Mouse (Mus musculus) ES-Bruce4 (cell line): ENCODE results near the gene Celsr2. TPM values are rescaled to one million over a fixed set of nuclear protein-coding genes. Genes with fewer than 3 reads are reported as not detected.
A peak's percentile ranks its signal among the peaks of the same experiment; 100 is the strongest.

ENCODE experiments used
- H3K27ac ChIP-seq: 2 replicates; pipeline ENCODE4 v1.5.1; 2012; ENCODE audit warnings: low read length, inconsistent platforms; ENCODE audit not compliant: insufficient read depth
- H3K27me3 ChIP-seq: 2 replicates; pipeline ENCODE4 v1.6.1; 2012; ENCODE audit warnings: mild to moderate bottlenecking, low read length, inconsistent platforms; ENCODE audit not compliant: control insufficient read depth, poor library complexity, insufficient read depth, severe bottlenecking
- H3K36me3 ChIP-seq: 2 replicates; pipeline ENCODE4 v1.6.1; 2012; ENCODE audit warnings: inconsistent platforms, mild to moderate bottlenecking, low read length, moderate library complexity; ENCODE audit not compliant: control insufficient read depth, poor library complexity, insufficient read depth, severe bottlenecking
- H3K4me1 ChIP-seq: one replicate; pipeline ENCODE4 v1.8.1; 2011; ENCODE audit warnings: low read length; ENCODE audit not compliant: control insufficient read depth, insufficient read depth
- H3K4me3 ChIP-seq: 2 replicates; pipeline ENCODE4 v1.5.1; 2011; ENCODE audit warnings: low read depth, mild to moderate bottlenecking, low read length
- H3K9ac ChIP-seq: 2 replicates; pipeline ENCODE4 v1.6.1; 2012; ENCODE audit warnings: low read depth, mild to moderate bottlenecking, inconsistent platforms; ENCODE audit not compliant: poor library complexity, severe bottlenecking
- H3K9me3 ChIP-seq: replicated peaks from 2 replicates; pipeline ENCODE4 v1.6.1; 2012; ENCODE audit warnings: mild to moderate bottlenecking, low read length, inconsistent platforms; ENCODE audit not compliant: control insufficient read depth, poor library complexity, insufficient read depth, severe bottlenecking
- CTCF ChIP-seq: IDR thresholded peaks from one replicate; pipeline ENCODE4 v1.8.1; 2011; ENCODE audit warnings: low read depth, low read length
- EP300 ChIP-seq: IDR thresholded peaks from 2 replicates; pipeline ENCODE4 v1.6.1; 2011; ENCODE audit warnings: low read depth, low read length; ENCODE audit not compliant: insufficient read depth
- POLR2A ChIP-seq: IDR thresholded peaks from one replicate; pipeline ENCODE4 v1.8.1; 2011; ENCODE audit warnings: low read length; ENCODE audit not compliant: insufficient read depth
- polyA plus RNA-seq: library from polyadenylated mRNA; stranded (reverse); fragments of >200 nt; gene quantifications from 2 replicates; pipeline ENCODE4 v1.2.4, GENCODE M21; 2011; ENCODE audit warnings: low read depth; ENCODE audit not compliant: missing spikeins, insufficient read depth, insufficient read length

Celsr2 gene
- polyA plus RNA-seq, 1 experiment, result 7.1 TPM

DNA sequence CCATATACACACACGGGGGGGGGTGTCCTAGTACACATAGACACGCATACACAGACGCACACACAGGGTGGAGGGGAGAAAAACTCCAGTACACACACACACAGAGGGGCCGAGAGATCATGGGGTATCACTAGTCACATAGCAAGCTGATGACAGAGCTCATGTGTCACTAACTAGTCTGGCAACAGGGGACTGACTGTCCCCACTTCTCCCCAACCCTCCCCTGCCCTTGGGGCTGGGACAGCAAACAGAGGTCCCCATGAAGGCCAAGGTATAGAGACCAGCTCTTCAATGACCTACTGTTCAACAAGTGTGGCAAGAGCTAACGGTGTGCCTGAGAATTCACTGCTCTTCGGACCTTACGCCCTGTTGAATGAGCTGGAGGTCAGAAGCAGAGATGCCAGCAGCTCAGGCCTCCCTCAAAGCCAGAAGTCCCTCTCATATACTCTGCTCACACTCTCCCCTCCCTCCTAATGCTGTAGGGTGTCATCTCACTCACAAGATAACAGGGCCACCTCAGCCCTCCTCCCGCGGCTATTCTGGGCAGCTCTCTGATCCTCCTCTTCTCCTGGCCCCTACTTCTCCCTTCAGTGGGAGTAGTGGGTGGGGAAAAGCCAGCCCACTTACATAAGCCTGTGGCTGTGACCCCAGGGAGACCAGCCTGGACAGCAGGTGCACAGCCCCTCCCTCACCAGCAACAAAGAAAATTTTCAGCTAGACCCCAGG lies 50.9 kb downstream of the Celsr2 start, which contains the start of gene Mybphl:
Gene Mybphl, plus strand, starts transcription at position 642 of the 726 bp plus-strand sequence.
- no peak for TF ChIP-seq EP300
- TF ChIP-seq CTCF, result no peak
- no peaks in the 10 kb centered on the region for H3K27me3 ChIP-seq
- H3K36me3 ChIP-seq, result no peaks in the 10 kb centered on the region
- no peak within 1 kb of the TSS for H3K27ac ChIP-seq
- no peaks in the 10 kb centered on the region for H3K4me1 ChIP-seq
- H3K9ac ChIP-seq, result no peak within 1 kb of the TSS
- no peak within 1 kb of the TSS for H3K4me3 ChIP-seq
- H3K9me3 ChIP-seq, result no peaks in the 10 kb centered on the region

DNA sequence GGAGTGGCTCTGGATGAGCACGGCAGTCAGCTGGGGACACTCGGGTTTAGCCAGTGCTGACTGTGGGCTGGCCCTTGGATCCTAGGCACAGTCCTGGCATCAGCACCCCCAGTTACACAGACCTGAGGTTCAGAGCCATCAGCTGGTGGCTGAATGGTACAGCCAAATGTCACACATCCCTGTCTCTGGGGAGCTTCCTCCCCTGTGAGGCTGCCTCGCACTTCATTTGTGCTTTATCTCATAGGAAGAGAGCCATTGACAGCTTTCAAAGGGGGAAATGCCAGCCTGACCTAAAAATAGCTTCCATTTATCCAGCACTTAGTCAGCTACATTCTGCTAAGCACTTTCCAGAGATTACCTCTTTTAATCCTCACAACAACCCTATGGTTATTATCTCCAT lies 51.7 kb downstream of the Celsr2 start:
- no peak overlapping the region for H3K4me3 ChIP-seq
- H3K27ac ChIP-seq, result no peak overlapping the region
- H3K27me3 ChIP-seq, result no peaks in the 10 kb centered on the region
- no peaks in the 10 kb centered on the region for H3K36me3 ChIP-seq
- H3K9me3 ChIP-seq, result no peaks in the 10 kb centered on the region
- TF ChIP-seq CTCF (no peak), EP300 (no peak), POLR2A (no peak)
- no peaks in the 10 kb centered on the region for H3K4me1 ChIP-seq
- no peak overlapping the region for H3K9ac ChIP-seq

DNA sequence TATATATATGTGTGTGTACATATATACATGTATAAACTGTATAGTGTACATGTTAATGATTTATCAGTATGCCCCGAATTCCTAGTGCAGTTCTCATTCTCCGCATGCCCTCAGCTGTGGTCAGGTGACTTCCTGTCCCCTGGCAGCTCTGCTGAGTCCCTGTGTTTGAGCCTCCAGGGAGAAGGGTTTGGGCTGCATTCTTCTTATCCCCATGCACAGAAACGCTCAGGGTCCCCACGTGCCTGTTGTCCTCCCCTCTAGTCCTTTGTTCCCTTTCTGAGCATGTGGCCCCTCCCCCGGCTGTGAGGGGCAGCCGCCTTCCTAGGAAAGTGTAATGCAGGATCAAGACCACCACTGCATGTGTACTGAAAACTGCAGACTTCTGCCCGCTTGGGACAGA lies 54.5 kb downstream of the Celsr2 start:
- H3K4me3 ChIP-seq, result no peak overlapping the region
- H3K27ac ChIP-seq, result no peak overlapping the region

DNA sequence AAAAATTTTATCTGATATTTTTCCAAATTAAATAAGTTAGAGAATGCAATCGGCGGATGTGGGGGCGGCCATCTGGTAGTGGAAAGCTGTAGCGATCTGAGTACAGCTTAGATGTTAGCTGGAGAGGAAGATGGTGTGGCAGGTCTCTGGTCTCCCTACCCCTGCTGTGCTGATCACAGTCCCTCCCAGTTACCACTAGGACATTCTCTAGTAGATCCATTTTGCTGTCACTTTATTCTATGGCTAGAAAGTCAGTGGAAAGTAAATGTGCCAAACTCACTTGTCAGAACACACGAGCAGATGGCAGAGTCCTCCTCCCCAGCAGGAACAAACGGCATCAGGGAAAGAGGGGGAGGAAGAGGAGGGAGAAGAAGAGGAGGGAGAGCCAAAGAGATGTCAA lies 56.9 kb downstream of the Celsr2 start:
- no peaks in the 10 kb centered on the region for H3K27me3 ChIP-seq
- no peaks in the 10 kb centered on the region for H3K4me1 ChIP-seq
- no peaks in the 10 kb centered on the region for H3K36me3 ChIP-seq
- H3K4me3 ChIP-seq, result no peak overlapping the region
- no peak overlapping the region for H3K27ac ChIP-seq
- no peak overlapping the region for H3K9ac ChIP-seq
- no peaks in the 10 kb centered on the region for H3K9me3 ChIP-seq
- TF ChIP-seq CTCF, result no peak
- no peak for TF ChIP-seq POLR2A
- no peak for TF ChIP-seq EP300

More for the DNA sequence above, 54.5 kb downstream of the Celsr2 start:
- Histone ChIP-seq H3K4me1 (no peaks in the 10 kb centered on the region), H3K36me3 (no peaks in the 10 kb centered on the region), H3K9ac (no peak overlapping the region), H3K27me3 (no peaks in the 10 kb centered on the region), H3K9me3 (no peaks in the 10 kb centered on the region)
- TF ChIP-seq POLR2A, result no peak
- 0 out of 2 replicates have a peak, but pooled peaks have one; percentile 42 for TF ChIP-seq EP300

DNA sequence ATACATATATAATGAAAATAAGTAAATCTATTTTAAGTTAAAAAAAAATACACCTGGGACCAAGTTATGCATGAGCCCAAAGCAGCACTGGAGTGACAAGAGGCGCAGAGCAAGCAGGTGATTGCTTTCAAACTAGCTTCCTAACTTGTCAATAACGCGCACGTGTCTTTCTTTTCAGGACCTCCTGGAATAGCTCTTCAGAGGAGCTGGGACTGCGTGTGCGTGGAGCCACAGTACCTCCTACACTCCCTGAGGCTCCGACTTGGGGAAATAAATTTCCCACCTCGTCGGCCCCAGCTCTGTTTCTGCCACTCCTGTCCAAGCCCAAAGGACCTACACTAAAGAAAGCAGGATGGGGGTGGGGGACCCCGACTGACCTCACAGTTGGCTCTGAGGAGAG lies 58.3 kb downstream of the Celsr2 start:
- Histone ChIP-seq H3K4me3 (no peak overlapping the region), H3K27me3 (no peaks in the 10 kb centered on the region), H3K36me3 (no peaks in the 10 kb centered on the region), H3K4me1 (no peaks in the 10 kb centered on the region), H3K9me3 (no peaks in the 10 kb centered on the region), H3K9ac (no peak overlapping the region), H3K27ac (no peak overlapping the region)
- TF ChIP-seq POLR2A (no peak), CTCF (no peak), EP300 (no peak)

DNA sequence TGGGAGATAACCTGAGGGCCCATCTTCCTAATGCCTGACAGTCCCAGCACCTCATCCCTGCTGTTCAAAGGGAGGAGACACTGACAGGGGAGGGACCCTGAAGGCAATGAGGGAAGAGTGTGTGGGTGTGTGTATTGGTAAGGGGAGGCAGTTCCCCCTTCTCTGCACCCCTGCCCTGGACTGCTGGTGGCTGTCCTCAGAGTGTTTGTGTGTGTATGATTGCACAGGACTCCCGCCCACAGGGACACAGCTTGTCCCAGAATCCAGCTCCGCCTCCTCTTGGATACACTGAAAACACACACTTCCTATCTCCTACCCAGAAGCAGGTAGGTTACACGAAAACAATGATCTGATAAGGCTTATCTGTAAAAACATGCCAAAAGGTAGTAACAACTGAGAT lies 60.1 kb downstream of the Celsr2 start:
- Histone ChIP-seq H3K4me3 (no peak overlapping the region), H3K9me3 (no peaks in the 10 kb centered on the region), H3K9ac (no peak overlapping the region), H3K4me1 (no peaks in the 10 kb centered on the region), H3K27ac (no peak overlapping the region), H3K36me3 (no peaks in the 10 kb centered on the region), H3K27me3 (no peaks in the 10 kb centered on the region)
- TF ChIP-seq EP300 (no peak), POLR2A (no peak), CTCF (no peak)

DNA sequence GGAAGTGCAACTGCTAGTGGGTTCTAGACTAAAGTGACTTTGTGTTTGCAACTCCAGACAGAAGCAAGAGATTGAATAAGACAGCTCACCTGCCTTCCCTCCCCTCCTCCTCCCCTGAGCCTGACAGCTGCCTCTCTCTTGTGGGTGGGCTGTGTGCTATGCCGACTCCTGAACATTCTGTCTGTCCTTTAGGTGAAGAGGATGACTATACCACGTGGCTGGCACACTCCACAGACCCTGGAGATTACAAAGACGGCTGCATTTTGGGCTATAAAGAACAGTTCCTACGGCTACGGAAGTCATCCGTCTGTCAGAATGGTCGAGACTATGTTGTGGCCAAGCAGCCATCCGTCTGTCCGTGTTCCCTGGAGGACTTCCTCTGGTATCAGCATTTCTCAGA lies 67.0 kb downstream of the Celsr2 start:
- H3K4me1 ChIP-seq, result no peaks in the 10 kb centered on the region
- H3K9ac ChIP-seq, result no peak overlapping the region
- TF ChIP-seq EP300, result no peak
- TF ChIP-seq CTCF, result no peak
- no peak for TF ChIP-seq POLR2A
- H3K27me3 ChIP-seq, result no peaks in the 10 kb centered on the region
- no peaks in the 10 kb centered on the region; the same call in 1 of the 2 replicates for H3K36me3 ChIP-seq
- H3K9me3 ChIP-seq, result no peaks in the 10 kb centered on the region
- no peak overlapping the region for H3K4me3 ChIP-seq
- no peak overlapping the region for H3K27ac ChIP-seq
